Mouse (Mus musculus): ENCODE data around the gene Picalm. TPM values are rescaled to one million over a fixed set of nuclear protein-coding genes. Genes with fewer than 3 reads are reported as not detected.

Picalm gene
- polyA plus RNA-seq, 1 experiment from 2014 or later, result 43.7 TPM

Other genes starting within 250 kb of the Picalm start
- gene Ccdc81, start 226.6 kb upstream of the Picalm start, polyA plus RNA-seq (2014; fragmentation: Nextera tagmentation; extraction: Ambion mirVana), result not detected in 2 replicates
- 116 and 122 TPM in 2 replicates for gene Hikeshi, start 189.0 kb upstream of the Picalm start, polyA plus RNA-seq (2014; fragmentation: Nextera tagmentation; extraction: Ambion mirVana)
- 49.7 and 52.7 TPM in 2 replicates for gene Eed, start 149.2 kb upstream of the Picalm start, polyA plus RNA-seq (2014; fragmentation: Nextera tagmentation; extraction: Ambion mirVana)
- gene Ccdc83, start 135.6 kb downstream of the Picalm start, polyA plus RNA-seq (2014; fragmentation: Nextera tagmentation; extraction: Ambion mirVana), result not detected in 2 replicates
- gene Sytl2, start 172.0 kb downstream of the Picalm start, polyA plus RNA-seq (2014; fragmentation: Nextera tagmentation; extraction: Ambion mirVana), result 5.2 and 5.5 TPM in 2 replicates

Measured in heart, embryonic 11.5 days (tissue).